Mouse (Mus musculus) right cerebral cortex, postnatal 4 days (tissue): ENCODE data around the gene Apba1.
A peak's percentile ranks its signal among the peaks of the same experiment; 100 is the strongest.

ENCODE experiments used
- DNase-seq: peaks from one replicate; pipeline ENCODE4 v3.0.0-alpha.2; 2022

Apba1 gene

GRCm38 (mm10) chr19:23758554-23759321 is at the start of gene Apba1:
TSS of gene Apba1 (plus strand) at chr19:23758887.
- peak; percentile 90 for DNase-seq

GRCm38 (mm10) chr19:23746506-23746905 is 12.2 kb upstream of the Apba1 start:
- no peak for DNase-seq

- DNase-seq: peak; percentile 19
Measured at GRCm38 (mm10) chr19:23757011-23757410, 1.7 kb upstream of the Apba1 start.

- peak; percentile 99 for DNase-seq
Measured at GRCm38 (mm10) chr19:23757961-23758553, 630 bp upstream of the Apba1 start.

GRCm38 (mm10) chr19:23759322-23759945 is 747 bp downstream of the Apba1 start:
- no peak for DNase-seq

- DNase-seq: no peak
Measured at GRCm38 (mm10) chr19:23763371-23763770, 4.7 kb downstream of the Apba1 start.

GRCm38 (mm10) chr19:23764051-23764450 is 5.4 kb downstream of the Apba1 start:
- DNase-seq: no peak

GRCm38 (mm10) chr19:23768864-23769263 is 10.2 kb downstream of the Apba1 start:
- DNase-seq: no peak

- DNase-seq: no peak
Measured at GRCm38 (mm10) chr19:23770494-23771423, 12.1 kb downstream of the Apba1 start.

- no peak for DNase-seq
Measured at GRCm38 (mm10) chr19:23771971-23772370, 13.3 kb downstream of the Apba1 start.

- DNase-seq: no peak
Measured at GRCm38 (mm10) chr19:23775356-23775755, 16.7 kb downstream of the Apba1 start.

GRCm38 (mm10) chr19:23779130-23779529 is 20.4 kb downstream of the Apba1 start:
- no peak for DNase-seq

GRCm38 (mm10) chr19:23780105-23780504 is 21.4 kb downstream of the Apba1 start:
- no peak for DNase-seq

GRCm38 (mm10) chr19:23781968-23782367 is 23.3 kb downstream of the Apba1 start:
- no peak for DNase-seq

GRCm38 (mm10) chr19:23788420-23789132 is 29.9 kb downstream of the Apba1 start:
- DNase-seq: no peak

GRCm38 (mm10) chr19:23791704-23792103 is 33.0 kb downstream of the Apba1 start:
- DNase-seq: no peak

- no peak for DNase-seq
Measured at GRCm38 (mm10) chr19:23792559-23792958, 33.9 kb downstream of the Apba1 start.

- no peak for DNase-seq
Measured at GRCm38 (mm10) chr19:23794491-23794890, 35.8 kb downstream of the Apba1 start.

GRCm38 (mm10) chr19:23795156-23795555 is 36.5 kb downstream of the Apba1 start:
- no peak for DNase-seq

GRCm38 (mm10) chr19:23801174-23801573 is 42.5 kb downstream of the Apba1 start:
- DNase-seq: no peak

- DNase-seq: no peak
Measured at GRCm38 (mm10) chr19:23803221-23803870, 44.7 kb downstream of the Apba1 start.

- DNase-seq: no peak
Measured at GRCm38 (mm10) chr19:23806796-23807195, 48.1 kb downstream of the Apba1 start.
